Mouse (Mus musculus): Measurements from ENCODE around the gene Tmem256.

DNA sequence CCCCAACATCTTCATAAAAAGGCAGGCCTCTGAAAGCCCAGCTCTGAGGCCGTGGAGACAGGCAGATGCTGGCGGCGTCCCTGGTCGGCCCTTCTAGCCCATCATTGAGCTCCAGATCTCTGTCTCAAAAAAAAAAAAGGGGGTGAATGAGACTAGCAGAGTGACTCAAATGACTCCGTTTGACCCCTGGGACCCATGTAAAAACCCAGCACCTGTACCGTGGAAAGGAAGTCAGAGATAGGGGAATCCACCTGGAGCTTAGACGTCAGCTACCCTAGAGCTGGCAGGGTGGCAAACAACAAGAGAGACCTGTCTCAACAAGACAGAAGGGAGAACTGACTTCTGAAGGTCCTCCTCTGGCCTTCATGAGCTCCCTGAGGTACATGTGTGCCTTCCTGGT is 33.5 kb downstream of the Tmem256 start:
- TF ChIP-seq GATA1 (IDR thresholded peaks at IDR 0.05; ENCODE audit: low read length), result no peak
- no peak for TF ChIP-seq TAL1 (IDR thresholded peaks at IDR 0.05; ENCODE audit: low read length)

All from erythroblast, embryonic 14.5 days (primary cell).